Mouse (Mus musculus): ENCODE data around the gene Clybl.

GRCm38 (mm10) chr14:122322136-122322535 lies 140.6 kb downstream of the Clybl start:
- TF ChIP-seq GATA1 (IDR thresholded peaks at IDR 0.05; ENCODE audit: low read length) = no peak
- TF ChIP-seq TAL1 (IDR thresholded peaks at IDR 0.05; ENCODE audit: low read length) = no peak

Measured in erythroblast, embryonic 14.5 days (primary cell).